Mouse (Mus musculus) macrophage (primary cell): ENCODE measurements around the gene Pak6. TPM values are rescaled to one million over a fixed set of nuclear protein-coding genes. Genes with fewer than 3 reads are reported as not detected.

Source experiments
- H3K27ac ChIP-seq: fragments of 350-480 bp; formaldehyde crosslinking; 2 replicates; pipeline ENCODE4 v1.9.0; 2021
- H3K36me3 ChIP-seq: fragments of 350-480 bp; formaldehyde crosslinking; 2 replicates; pipeline ENCODE4 v1.9.0; 2021; ENCODE audit errors: inconsistent target
- H3K4me3 ChIP-seq: fragments of 350-480 bp; formaldehyde crosslinking; 2 replicates; pipeline ENCODE4 v1.9.0; 2021; ENCODE audit errors: inconsistent target
- H3K79me2 ChIP-seq: fragments of 350-480 bp; formaldehyde crosslinking; 2 replicates; pipeline ENCODE4 v1.9.0; 2021; ENCODE audit errors: inconsistent target
- WGBS: methylation state at CpG from one replicate; pipeline ENCODE4 v1.1.7; 2026; ENCODE audit warnings: inconsistent platforms; ENCODE audit not compliant: missing documents; 5-methylcytosine and 5-hydroxymethylcytosine counted together
- polyA plus RNA-seq: library from polyadenylated mRNA; stranded (reverse); fragments of 250-400 nt; gene quantifications from 3 replicates; pipeline ENCODE4 v1.2.4, GENCODE M21; 2018; ENCODE audit warnings: inconsistent platforms

The Pak6 gene
- polyA plus RNA-seq, 1 experiment from 2014 or later: not detected

DNA sequence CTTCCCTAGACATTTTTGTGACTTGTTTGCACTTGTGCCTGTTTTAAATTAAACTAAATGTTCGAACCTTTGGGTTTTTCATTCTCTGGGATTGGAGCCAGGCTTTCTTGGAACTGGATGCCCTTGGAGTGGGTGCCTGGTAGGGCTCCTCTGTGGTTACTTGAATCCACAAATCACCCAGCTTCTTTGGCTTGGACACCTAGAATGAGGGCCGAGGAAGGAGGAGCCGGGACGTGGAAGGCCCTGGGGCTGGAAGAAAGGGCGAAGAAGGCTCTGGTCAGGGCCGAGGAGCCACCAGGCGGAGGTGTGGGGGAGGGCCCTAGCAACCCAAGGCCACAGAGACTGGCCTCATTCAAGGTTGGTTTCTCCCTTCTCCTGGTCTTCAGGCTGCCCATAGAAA lies 34.9 kb downstream of the Pak6 start:
- Histone ChIP-seq H3K4me3 (no peak overlapping the region), H3K27ac (no peak overlapping the region), H3K36me3 (no peaks in the 10 kb centered on the region), H3K79me2 (no peaks in the 10 kb centered on the region)
- WGBS: 71% methylated on average over 6 of the region's 7 CpGs

DNA sequence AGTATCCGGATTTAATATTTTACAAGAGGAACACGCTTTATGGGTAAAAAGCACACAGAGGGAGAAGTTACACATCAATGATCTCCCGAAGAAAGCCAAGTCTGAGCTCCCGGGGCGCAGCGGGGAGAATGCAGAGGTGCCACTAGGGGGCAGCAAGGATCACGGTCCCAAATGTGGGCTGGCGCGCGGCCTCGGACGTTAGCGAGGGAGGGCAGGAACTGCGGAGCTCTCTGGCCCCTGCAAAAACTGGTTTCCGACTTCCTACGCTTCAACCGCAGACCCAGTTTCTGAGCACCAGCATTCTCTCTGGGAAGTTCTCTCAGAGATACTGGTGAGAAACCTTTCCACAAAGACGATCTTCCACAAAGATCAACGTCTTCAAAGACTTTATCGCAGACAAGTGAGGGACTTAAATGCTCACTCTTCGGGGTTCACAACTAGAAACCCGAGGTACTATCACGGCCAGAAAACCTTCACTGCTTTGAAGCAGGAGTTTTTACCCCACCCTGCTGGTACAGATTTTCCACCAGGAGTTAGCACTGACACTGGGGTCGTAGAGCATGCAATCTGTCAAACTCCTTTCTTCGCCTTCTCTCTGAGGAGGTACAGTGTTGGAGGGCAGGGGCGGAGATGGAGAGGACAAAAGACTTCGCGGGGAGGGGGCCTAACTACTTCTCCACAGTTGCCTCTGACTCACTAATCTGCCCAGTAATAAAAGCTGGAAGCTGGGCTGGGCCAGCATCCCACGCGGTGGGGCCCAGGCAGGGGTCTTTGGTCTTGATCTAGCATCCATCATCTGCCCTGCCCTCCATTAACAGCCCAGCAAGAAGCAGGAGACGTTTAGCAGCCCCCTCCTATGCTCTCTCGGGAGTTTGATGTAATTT lies 37.3 kb downstream of the Pak6 start:
- Histone ChIP-seq H3K79me2 (no peaks in the 10 kb centered on the region), H3K27ac (no peak overlapping the region), H3K4me3 (no peak overlapping the region), H3K36me3 (no peaks in the 10 kb centered on the region)
- 8% methylated on average over 32 of the region's 32 CpGs for WGBS

DNA sequence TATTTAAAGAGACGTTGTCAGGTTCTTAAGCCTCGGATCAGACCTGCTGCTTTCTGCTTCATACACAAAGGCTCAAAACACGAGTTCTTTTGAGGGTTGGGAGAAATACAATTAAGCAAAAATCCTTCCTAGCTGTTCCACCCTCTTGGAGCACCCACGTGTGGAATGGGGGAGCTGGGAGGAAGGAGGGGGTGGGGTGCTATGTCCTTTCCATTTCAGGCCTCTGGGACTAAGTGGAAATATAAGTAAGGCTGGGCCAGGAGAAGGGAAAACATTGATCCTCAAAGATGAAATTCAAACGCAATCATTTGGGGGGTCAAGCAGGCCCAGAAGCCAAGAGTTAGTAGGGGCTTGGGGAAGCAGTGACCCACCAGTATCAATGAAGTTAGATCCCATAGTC lies 38.1 kb downstream of the Pak6 start:
- 50% methylated on average over 5 of the region's 5 CpGs for WGBS
- Histone ChIP-seq H3K36me3 (no peaks in the 10 kb centered on the region), H3K27ac (no peak overlapping the region), H3K4me3 (no peak overlapping the region), H3K79me2 (no peaks in the 10 kb centered on the region)

DNA sequence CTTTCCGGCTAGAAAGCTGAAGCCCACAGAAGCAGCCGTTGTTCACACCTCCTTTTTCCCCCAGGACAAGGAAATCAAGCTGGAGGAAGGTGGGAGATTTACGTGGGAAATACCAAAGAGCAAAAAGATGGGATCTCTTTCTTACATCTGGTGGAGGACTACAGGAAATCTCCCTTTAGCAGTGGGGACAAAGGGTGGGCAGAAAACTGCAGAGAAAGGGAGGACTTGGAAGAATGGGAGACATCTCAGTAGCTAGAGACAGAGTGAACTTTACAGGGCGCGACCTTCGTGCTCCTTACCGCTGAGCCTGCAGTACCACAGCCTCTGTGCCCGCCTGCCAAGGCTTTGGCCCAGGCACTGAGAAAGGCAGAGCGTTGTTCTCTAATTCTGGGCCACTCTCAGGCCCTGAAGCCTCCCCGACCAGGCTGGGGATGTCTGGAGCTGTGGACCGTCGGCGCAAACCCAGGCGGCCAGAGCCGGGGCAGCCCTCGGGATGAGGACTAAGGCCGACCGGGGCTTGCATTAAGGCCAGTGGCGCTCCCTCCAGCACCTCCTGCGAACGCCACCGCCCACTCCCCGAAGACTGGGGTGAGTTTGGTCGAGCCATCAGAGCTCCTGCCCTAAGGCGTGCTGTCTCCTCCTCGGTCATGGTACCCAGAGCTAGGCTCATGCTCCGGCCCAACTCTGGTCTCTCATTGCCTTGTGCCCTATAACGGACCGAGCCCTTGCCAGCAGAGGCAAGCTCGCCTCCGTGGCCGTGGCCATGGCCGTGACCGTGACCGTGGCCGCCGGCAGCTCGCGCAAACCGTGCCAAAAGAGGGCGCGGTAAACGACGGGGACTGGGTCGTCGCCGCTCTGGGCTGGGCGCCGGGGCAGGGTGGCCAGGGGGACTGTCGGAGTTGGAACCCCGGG lies 39.1 kb downstream of the Pak6 start:
- Histone ChIP-seq H3K79me2 (no peaks in the 10 kb centered on the region), H3K4me3 (no peak overlapping the region), H3K36me3 (no peaks in the 10 kb centered on the region), H3K27ac (no peak overlapping the region)
- WGBS: 45% methylated on average over 44 of the region's 51 CpGs

DNA sequence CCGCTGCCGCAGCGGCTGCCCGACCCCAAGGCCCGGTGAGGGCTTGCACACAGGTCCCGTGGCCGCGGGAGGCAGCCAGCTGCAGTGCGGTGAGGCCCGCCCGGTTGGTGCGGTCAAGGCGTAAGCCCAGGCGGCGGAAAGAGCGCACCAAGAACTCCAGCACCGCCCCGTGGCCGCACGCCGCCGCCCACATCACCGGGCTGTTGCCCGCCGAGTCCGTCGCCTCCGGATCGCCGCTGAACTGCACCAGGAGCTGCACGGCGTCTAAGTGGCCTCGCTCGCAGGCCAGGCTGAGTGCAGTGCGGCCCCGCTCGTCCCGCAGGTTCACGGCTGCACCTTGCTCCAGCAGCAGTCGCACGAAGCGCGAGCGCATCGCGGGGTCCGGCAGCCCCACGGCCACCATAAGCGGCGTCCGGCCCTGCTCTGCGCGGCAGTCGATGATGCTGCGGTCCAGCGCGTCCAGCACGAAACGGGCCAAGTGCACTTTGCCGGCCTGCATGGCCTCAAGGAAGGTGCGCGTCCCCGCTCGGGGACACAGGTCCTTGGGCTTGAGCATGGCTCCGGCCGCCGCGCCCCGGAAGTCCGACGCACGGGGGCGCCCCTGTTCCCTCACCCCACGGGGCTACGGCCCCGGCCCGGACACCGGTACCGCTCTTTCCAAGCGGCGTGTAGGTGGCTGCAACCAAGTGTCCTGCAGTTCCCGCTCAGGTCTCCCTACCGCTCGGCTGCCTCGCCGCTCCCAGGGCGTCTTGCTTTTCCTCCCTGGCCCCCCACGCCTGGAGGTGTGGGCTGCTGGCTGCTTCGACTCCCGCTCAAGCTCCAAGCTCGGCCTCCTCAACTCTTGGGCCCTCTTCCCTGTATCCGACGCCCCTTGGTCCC lies 40.0 kb downstream of the Pak6 start:
- 1% methylated on average over 92 of the region's 93 CpGs for WGBS
- no peaks in the 10 kb centered on the region for H3K36me3 ChIP-seq
- no peaks in the 10 kb centered on the region for H3K79me2 ChIP-seq
- no peak overlapping the region for H3K4me3 ChIP-seq
- H3K27ac ChIP-seq: no peak overlapping the region

DNA sequence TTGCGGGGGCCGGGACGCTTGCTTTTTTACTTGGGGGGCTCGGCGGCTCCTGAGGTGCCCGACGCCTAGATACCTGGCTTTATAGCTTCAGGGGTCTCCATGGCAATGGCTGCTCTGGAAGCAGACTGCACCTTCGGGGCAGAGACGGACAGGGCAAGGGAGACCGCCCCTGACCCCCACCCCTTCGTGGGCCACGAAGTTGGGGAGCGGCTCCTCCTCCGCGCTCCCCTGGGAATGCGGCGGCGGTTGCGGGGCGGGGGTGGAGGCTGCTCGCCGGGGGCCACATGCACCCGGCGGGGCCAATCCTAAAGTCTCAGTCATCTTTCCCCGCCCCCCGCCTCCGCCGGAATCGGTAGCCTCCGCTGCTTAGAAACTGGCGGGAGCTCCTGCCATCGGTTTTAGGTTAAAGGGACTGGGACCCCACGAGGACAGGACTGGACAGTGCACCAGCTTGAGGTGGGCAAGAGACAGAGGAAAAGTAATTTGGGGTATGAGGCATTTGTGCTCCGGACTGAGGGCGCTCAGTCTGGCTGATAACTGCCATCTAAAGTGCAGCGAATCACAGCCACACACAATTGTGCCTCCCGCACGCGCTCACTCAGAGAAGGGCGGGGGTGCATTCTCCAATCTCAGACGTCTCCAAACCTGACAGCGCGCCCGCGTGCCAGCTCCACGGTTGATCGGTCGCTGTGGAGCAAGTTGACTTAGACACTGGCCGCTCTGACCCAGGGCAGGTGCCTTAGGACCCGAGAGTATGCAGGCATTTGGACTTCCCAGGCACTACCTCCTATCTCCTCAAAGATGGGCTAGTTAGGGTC lies 41.0 kb downstream of the Pak6 start, which contains the start of gene Ankrd63:
Gene Ankrd63 (minus strand): TSS at position 51 of the 818 bp plus-strand sequence.
- WGBS: 3% methylated on average over 48 of the region's 50 CpGs
- Histone ChIP-seq H3K27ac (no peak within 1 kb of the TSS), H3K4me3 (no peak within 1 kb of the TSS), H3K79me2 (no peaks in the 10 kb centered on the region), H3K36me3 (0 out of 2 replicates have a peak, but pooled peaks cover 3% of the 10 kb centered on the region)

DNA sequence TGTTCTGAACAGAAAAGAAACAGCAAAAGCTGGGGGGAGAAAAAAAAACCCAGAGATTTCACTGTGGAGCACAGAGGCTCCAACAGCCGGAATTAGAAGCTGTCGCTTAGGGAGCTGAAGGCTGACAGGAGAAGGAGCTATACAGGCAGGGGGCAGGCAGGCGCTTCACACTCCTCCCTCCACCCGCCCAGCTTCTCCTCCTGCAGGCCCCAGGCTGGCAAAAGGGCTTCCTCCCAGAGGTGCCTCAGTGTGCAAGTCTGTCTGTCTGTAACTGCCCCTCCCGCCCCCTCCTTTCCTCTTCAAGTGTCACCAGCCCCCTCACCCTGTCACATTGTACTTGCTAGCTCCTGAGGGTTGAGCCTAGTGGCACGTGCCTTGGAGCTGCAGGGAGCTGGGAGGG lies 43.3 kb downstream of the Pak6 start:
- no peak overlapping the region for H3K4me3 ChIP-seq
- H3K79me2 ChIP-seq: no peaks in the 10 kb centered on the region
- 0 out of 2 replicates have a peak, but pooled peaks cover 4% of the 10 kb centered on the region for H3K36me3 ChIP-seq
- 31% methylated on average over 4 of the region's 6 CpGs for WGBS
- H3K27ac ChIP-seq: no peak overlapping the region

DNA sequence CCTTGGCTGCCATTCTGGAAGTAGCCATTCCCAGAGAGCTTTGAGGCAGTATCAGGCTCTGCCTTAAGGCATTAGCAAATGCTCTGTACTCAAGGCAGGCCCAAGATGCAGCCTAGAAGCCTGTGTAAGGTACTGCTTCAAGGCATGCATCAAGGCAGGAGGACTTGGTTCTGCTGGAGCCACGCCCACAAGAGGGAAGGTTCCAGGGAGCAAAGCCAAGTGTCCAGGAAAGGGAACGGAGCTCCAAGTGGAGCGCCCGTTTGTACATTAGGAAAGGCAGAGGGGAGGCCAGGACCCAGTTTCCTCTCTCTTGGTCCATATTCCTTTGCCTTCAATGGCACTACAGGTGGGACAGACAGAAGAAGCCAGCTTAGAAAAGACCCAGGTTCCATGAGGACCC lies 45.4 kb downstream of the Pak6 start:
- 92% methylated on average over 4 of the region's 4 CpGs for WGBS
- H3K4me3 ChIP-seq: no peak overlapping the region
- no peak overlapping the region for H3K27ac ChIP-seq
- 0 out of 2 replicates have a peak, but pooled peaks cover 4% of the 10 kb centered on the region for H3K36me3 ChIP-seq
- no peaks in the 10 kb centered on the region for H3K79me2 ChIP-seq

DNA sequence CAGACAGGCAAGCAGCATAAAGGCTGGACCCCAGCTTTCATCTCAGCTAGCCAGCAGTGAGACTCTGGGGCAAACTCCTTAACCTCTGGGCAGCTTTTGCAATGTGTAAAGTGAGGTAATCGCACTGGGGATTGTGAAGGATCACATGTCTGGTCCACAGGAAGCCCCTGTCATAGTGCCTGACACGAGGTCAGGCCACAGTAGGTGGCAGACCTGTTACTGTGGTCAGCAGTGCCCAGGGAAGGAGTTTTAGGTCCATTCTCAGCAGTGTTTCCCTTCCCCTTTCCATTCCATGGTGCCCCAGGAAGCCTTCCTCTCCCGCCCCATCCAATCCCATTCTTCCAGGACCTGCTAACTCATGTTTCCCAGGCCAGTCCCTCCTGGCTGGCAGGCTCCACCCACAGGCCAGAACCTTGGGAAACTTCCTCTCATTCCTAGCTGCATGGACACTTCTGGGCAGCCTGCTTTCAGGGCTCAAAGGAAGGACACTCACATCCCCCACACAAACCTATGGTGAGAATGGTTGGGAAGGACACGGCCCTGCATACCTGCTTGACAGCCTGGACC lies 46.6 kb downstream of the Pak6 start:
- no peak overlapping the region for H3K27ac ChIP-seq
- 0 out of 2 replicates have a peak, but pooled peaks cover 4% of the 10 kb centered on the region for H3K36me3 ChIP-seq
- H3K4me3 ChIP-seq: no peak overlapping the region
- WGBS: 54% methylated on average over 4 of the region's 4 CpGs
- no peaks in the 10 kb centered on the region for H3K79me2 ChIP-seq

DNA sequence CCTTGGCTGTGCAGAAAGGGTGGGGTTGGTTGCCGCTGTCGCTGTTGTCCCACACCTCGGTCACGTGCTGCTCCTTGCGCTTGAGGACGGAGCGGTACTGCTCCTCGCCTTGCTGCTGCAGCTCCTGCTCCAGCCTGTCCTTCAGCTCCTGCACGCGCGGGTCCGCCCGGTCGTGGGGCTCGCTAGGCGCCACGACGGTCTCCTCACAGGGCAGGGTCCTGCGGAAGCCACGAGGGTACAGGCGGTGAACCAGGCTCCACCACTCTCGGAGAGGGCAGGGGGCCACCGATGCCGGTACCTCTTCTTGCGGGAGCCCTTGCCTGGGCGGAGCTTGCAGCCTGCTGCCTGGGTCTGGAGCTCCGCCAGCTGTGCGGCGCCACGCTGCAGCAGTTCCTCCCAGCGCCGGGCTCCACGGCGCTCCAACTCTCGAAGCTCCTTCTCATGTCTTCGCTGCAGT lies 48.0 kb downstream of the Pak6 start:
- no peaks in the 10 kb centered on the region for H3K79me2 ChIP-seq
- WGBS: 40% methylated on average over 36 of the region's 36 CpGs
- no peak overlapping the region for H3K27ac ChIP-seq
- peaks cover 10% of the 10 kb centered on the region; the same call in 1 of the 2 replicates for H3K36me3 ChIP-seq
- no peak overlapping the region for H3K4me3 ChIP-seq

DNA sequence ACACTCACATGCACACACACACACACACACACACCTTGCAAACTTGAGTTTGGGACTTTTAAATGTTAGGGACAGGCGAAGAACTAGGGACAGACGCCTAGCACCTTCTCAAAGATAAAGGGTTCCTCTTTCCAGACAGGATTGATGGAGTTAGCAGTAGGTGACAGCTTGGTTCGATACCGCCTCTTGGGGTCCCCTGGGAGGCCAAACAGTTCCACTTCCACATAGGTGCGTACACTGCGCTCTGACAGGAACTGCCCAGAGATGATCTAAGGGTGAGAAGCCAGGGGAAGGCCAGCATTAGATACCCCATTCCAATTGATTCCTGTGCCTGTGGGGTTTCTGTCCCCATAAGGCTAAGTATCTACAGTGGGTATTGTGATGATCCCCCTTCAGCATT lies 50.5 kb downstream of the Pak6 start:
- Histone ChIP-seq H3K27ac (no peak overlapping the region), H3K36me3 (peaks cover 34% of the 10 kb centered on the region), H3K4me3 (no peak overlapping the region), H3K79me2 (no peaks in the 10 kb centered on the region)
- WGBS: 97% methylated on average over 6 of the region's 6 CpGs

DNA sequence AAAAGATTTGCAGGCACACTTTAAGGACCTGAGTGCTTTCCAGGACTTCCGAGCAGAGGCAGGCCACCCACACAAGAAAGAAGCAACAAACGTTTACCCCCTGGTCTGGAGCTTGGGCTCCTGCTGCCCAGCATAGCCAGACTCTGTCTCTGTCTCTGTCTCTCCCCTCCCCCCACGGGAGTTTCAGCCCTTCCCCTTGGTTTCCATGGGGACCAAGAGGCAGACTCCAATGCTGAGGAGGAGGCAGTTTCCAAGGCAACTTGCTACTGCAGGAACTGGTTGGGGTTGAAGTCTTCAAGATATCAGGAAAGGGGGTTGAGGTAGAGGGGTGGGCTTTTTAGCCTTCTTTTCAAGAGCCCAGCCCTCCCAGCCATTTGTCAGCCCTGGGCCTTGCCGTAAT lies 51.1 kb downstream of the Pak6 start:
- 74% methylated on average over 4 of the region's 4 CpGs for WGBS
- no peaks in the 10 kb centered on the region for H3K79me2 ChIP-seq
- H3K27ac ChIP-seq: no peak overlapping the region
- peaks cover 36% of the 10 kb centered on the region for H3K36me3 ChIP-seq
- H3K4me3 ChIP-seq: no peak overlapping the region

DNA sequence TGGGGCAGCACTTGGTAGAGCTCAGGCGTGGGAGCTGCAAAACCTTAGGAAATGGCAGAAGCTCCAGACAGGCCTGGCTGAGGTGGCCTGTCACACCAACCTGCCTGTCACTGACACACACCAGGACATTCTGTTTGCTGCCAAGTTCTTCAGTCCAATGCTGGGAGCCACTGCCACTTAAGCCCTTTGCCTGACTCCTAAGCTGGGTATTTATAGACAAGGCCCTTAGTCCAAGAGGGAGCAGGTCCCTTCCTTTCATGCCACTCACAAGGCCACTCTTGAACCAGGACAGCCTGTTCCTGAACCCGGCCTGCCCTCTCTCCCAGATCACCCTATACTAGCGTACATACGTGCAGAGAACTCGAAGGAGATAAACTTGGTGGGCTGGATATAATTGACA lies 53.6 kb downstream of the Pak6 start:
- no peak overlapping the region for H3K27ac ChIP-seq
- H3K36me3 ChIP-seq: peaks cover 48% of the 10 kb centered on the region
- no peaks in the 10 kb centered on the region for H3K79me2 ChIP-seq
- H3K4me3 ChIP-seq: no peak overlapping the region
- WGBS: 82% methylated on average over 5 of the region's 5 CpGs
